Mouse (Mus musculus): ENCODE data around the gene Usp10. TPM values are rescaled to one million over a fixed set of nuclear protein-coding genes. Genes with fewer than 3 reads are reported as not detected.

Gene Usp10
- total RNA-seq (2021), result 10 to 100 TPM; 48.1 to 49.2 TPM
- long read RNA-seq, experiment 1, transcript Usp10-202 (14 exons, 3,274 nt), result major isoform, 23 of 55 reads
- long read RNA-seq, experiment 1, transcript Usp10-210 (14 exons, 3,726 nt), result minor isoform, 17 of 55 reads
- long read RNA-seq, experiment 1, partial matches to known transcripts, result 14 of 55 reads
- long read RNA-seq, experiment 1, other reads (novel, unspliced or antisense), result 0 of 55 reads
- long read RNA-seq, experiment 2, transcript Usp10-210 (14 exons, 3,726 nt), result minor isoform, 18 of 50 reads
- long read RNA-seq, experiment 2, transcript Usp10-202 (14 exons, 3,274 nt), result major isoform, 20 of 50 reads
- long read RNA-seq, experiment 2, partial matches to known transcripts, result 7 of 50 reads
- long read RNA-seq, experiment 2, other reads (novel, unspliced or antisense), result 5 of 50 reads

- DNase-seq, result no peak
- intact Hi-C loops (cut with DNase I), result no loop called here
Observed at GRCm38 (mm10) chr8:119909944-119910546, at the start of gene Usp10. Gene Usp10 (plus strand): TSS chr8:119910360.

DNA sequence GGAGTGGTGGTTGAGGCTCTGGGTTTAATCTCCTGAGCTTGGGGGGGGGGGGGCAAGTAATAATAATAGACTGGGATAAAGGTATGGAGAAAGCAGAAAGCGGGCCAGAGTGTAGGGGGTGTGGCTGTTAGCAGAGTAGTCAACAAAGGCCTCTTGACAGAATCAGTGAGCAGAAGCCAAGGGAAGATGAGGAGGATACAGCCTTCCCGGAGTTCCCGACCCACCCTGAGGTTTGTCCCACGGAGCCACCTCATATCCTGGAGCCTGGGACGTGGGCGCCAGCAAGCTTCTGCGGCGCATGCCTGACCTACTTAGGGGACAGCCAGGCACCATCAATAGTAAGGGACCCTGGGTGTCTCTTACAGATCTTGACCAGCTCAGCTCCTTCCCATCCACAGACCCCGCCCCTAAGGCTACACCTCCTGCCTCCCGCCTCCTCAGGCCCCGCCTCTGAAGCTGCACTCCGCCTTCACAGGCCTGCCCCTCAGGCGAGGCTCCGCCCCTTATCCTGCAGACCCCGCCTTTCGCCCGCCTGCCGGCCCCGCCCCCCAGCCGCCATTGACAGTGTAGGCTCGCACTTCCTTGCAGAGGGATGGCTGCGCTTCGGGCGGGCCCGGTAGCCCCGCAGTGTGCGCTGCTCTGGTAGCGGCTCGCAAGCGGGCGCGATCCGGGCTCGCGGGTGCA is 48.3 kb upstream of the Usp10 start, which contains the start of gene Klhl36:
Gene Klhl36 (plus strand): TSS at position 561 of the 684 bp plus-strand sequence.
- intact Hi-C loops (cut with DNase I), result no loop called here
- peak; percentile 96 to 98 for DNase-seq

- no peak for DNase-seq
- intact Hi-C loops (cut with DNase I), result no loop called here
Observed at GRCm38 (mm10) chr8:119862390-119862734, 47.8 kb upstream of the Usp10 start.

DNA sequence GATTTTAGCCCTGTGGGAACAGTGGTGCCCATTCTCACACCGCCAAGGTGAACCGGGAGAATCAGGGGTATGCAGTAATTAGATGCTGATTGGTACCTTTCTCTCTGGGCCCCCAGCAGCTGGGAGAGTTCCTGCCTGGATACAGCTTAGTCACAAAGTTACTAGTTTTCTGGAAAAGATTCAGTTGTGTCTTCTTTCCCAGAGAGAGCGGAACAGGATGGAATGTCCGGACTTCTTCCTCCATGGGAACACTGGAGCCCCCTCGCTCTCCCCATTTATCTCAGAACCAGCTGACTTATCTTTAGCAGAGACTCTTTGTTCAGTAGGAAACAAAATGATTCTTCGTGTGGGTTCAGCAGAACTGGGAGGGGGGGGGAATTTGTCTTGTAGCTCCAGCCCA is 47.4 kb upstream of the Usp10 start:
- no peak for DNase-seq
- intact Hi-C loops (cut with DNase I), result no loop called here

DNA sequence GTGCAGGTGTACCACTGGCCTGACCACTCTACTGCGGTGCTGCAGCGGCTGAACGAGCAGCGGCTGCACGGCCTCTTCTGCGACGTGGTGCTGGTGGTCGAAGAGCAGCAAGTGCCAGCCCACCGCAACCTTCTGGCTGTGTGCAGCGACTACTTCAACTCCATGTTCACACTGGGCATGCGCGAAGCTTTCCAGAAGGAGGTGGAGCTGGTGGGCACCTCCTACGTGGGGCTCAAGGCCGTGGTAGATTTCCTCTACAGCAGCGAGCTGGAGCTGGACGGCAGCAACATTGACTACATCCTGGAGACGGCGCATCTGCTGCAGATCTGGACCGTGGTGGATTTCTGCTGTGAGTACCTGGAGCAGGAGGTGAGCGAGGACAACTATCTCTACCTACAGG is 40.5 kb upstream of the Usp10 start:
- DNase-seq, result no peak
- intact Hi-C loops (cut with DNase I), result no loop called here

- no peak for DNase-seq
- intact Hi-C loops (cut with DNase I), result no loop called here
Observed at GRCm38 (mm10) chr8:119873181-119873580, 37.0 kb upstream of the Usp10 start.

DNA sequence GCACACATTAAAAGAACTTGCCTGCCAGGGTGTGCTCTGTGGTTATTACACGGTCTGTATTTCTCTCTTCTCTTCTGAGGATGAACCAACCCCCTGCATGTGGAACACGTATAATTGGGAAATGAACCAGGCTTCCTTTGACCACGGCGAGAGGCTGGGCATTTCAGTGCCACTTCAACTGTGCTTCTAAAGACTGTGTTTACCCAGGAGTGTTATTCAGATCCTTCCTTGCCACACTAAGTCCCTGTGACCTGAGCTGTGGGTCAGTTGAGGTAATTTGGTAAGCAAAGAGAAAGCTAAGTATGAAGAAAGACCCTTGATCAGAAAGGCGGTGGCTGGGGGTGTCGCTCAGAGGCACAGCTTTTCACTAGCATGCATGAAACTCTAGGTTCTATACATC is 28.9 kb upstream of the Usp10 start:
- intact Hi-C loops (cut with DNase I), result no loop called here
- no peak for DNase-seq

DNA sequence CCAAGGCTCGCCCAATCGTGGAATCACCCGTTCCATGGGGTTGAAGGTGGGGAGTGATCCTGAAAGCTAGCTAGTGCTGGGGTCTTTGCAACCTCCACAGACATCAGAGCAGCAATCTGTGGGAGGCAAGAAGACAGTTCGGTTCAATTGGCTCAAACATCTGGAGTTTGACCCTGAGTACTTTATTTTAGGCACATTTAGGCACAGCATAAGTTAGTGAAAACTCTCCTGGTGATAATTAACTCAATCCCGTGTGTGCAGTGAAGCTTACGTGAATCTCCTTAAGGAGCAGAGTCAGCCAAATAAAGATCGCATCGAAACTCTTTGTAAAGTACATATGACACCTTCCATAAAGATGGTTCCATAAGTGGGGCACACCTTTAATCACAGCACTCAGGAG is 28.2 kb upstream of the Usp10 start:
- intact Hi-C loops (cut with DNase I), result no loop called here

GRCm38 (mm10) chr8:119883281-119883680 is 26.9 kb upstream of the Usp10 start:
- DNase-seq, result no peak
- intact Hi-C loops (cut with DNase I), result no loop called here

More for the DNA sequence above, 28.2 kb upstream of the Usp10 start:
- no peak for DNase-seq

- intact Hi-C loops (cut with DNase I), result loop anchor here (5.0 kb wide), 1 partner anchor 42 kb away; no protein-coding TSS in a partner anchor
Observed at GRCm38 (mm10) chr8:119885612-119886011, 24.5 kb upstream of the Usp10 start.

DNA sequence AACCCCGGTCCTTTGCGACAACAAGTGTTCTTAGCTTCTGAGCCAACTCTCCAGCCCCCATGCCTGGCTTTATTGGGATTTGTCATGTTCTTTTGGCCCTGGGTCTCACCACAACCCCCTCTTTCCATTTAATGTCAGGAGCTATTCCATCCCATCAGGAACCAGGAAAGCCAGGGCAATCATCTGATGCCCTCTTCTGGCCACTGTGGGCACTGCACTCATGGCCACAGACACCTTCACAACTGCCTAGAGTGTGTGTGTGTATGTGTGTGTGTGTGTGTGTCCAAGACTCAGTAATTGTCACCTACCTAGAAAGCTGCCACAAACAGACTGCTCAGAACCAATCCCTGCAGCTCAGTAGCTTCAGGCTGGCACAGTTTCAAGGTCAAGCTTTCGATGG is 23.0 kb upstream of the Usp10 start:
- intact Hi-C loops (cut with DNase I), result loop anchor here (5.0 kb wide), 1 partner anchor 40 kb away; no protein-coding TSS in a partner anchor
- peak; percentile 28 to 52 for DNase-seq

More at GRCm38 (mm10) chr8:119885612-119886011, 24.5 kb upstream of the Usp10 start:
- peak; percentile 35 to 53 for DNase-seq

GRCm38 (mm10) chr8:119888012-119888411 is 22.1 kb upstream of the Usp10 start:
- DNase-seq, result no peak
- intact Hi-C loops (cut with DNase I), result loop anchor here (5.0 kb wide), 1 partner anchor 39 kb away; no protein-coding TSS in a partner anchor

- intact Hi-C loops (cut with DNase I), result no loop called here
- DNase-seq, result no peak
Observed at GRCm38 (mm10) chr8:119897069-119897468, 13.1 kb upstream of the Usp10 start.

DNA sequence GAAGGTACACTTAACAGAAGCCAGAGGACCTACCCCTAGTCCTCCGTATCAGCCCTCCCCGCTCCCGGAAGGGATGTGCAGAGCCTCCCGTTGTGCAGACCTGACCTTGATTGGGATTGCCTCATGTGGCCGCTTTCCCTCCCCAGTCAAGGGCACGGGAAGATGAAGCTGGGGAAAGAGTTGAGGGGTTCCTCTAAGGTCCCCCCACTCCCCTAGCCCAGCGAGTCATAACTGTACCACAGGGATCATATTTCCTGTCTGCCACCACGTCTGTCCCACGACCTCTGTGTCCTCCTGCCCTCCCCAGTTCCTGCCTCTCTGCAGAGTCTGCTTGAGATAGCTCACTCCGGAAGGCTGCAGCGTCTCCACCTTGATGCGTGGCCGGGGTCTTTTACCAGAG is 12.2 kb upstream of the Usp10 start:
- intact Hi-C loops (cut with DNase I), result no loop called here
- no peak for DNase-seq

GRCm38 (mm10) chr8:119901349-119901748 is 8.8 kb upstream of the Usp10 start:
- intact Hi-C loops (cut with DNase I), result no loop called here
- no peak for DNase-seq

GRCm38 (mm10) chr8:119901952-119902351 is 8.2 kb upstream of the Usp10 start:
- intact Hi-C loops (cut with DNase I), result no loop called here
- DNase-seq, result no peak

GRCm38 (mm10) chr8:119904323-119904911 is 5.7 kb upstream of the Usp10 start:
- intact Hi-C loops (cut with DNase I), result no loop called here
- DNase-seq, result no peak

GRCm38 (mm10) chr8:119910547-119911257 is 542 bp downstream of the Usp10 start, which contains the start of gene Gm20388:
Gene Gm20388 (plus strand): TSS chr8:119910841.
- DNase-seq, result peak; percentile 95 to 96
- intact Hi-C loops (cut with DNase I), result no loop called here

GRCm38 (mm10) chr8:119911258-119911962 is 1.2 kb downstream of the Usp10 start:
- no peak for DNase-seq
- intact Hi-C loops (cut with DNase I), result no loop called here
